In genomic region chr2:43674098-43674497, GRCm38 (mm10) we compare ENCODE assay signal across 8 mouse cellular contexts.
"Had no signal": no experiment of that assay in that cellular context is flagged by ENCODE, and none has a peak within 500 bp of the region (broad histone marks: within the 10 kb centered on the region; RNA-seq: fewer than 3 reads in every experiment).

No protein-coding gene starts in this region.

- H3K27ac ChIP-seq: liver, embryonic 14.5 days; midbrain, embryonic 10.5 days; neural tube, embryonic 13.5 days; neural tube, embryonic 15.5 days; stomach, embryonic 15.5 days; stomach, postnatal 0 days had no signal

- H3K9me3 ChIP-seq: midbrain, embryonic 10.5 days; neural tube, embryonic 13.5 days; neural tube, embryonic 15.5 days; stomach, embryonic 15.5 days had no signal

- H3K4me2 ChIP-seq: lung, embryonic 14.5 days; neural tube, embryonic 13.5 days; neural tube, embryonic 15.5 days; stomach, embryonic 15.5 days had no signal

- H3K4me3 ChIP-seq: midbrain, embryonic 10.5 days; myocyte; neural tube, embryonic 13.5 days; neural tube, embryonic 15.5 days; stomach, embryonic 15.5 days had no signal

- H3K9ac ChIP-seq: liver, embryonic 14.5 days; lung, embryonic 14.5 days; neural tube, embryonic 13.5 days; neural tube, embryonic 15.5 days; stomach, embryonic 15.5 days had no signal

- H3K36me3 ChIP-seq: midbrain, embryonic 10.5 days; neural tube, embryonic 13.5 days; neural tube, embryonic 15.5 days; stomach, embryonic 15.5 days had no signal

- H3K27me3 ChIP-seq: neural tube, embryonic 13.5 days; neural tube, embryonic 15.5 days; stomach, embryonic 15.5 days had no signal

- H3K4me1 ChIP-seq: midbrain, embryonic 10.5 days; neural tube, embryonic 13.5 days; neural tube, embryonic 15.5 days; stomach, embryonic 15.5 days had no signal
